In the genomic region with DNA sequence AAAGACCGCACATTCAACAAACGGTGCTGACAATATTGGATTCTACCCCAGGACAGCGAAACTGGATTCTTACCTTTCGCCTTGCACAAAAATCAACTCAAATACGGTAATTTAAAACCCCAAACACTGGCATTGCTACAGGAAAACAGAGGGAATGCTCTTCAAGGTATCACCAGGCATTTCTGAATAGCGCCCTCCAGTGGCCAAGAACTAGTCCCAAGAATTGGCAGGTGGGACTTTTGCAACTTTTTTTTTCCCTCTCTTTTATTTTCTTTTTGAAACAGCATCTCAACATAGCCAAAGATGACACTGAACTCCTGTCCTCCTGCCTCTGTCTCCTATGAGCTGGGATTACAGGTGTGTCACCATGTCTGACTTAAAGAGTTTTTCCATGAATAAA, we compare ENCODE assay signal across 9 mouse cellular contexts. TPM values are rescaled to one million over a fixed set of nuclear protein-coding genes. Genes with fewer than 3 reads are reported as not detected.
DNase-seq lines count a peak whose midpoint lies in the region; ATAC-seq and TF ChIP-seq lines count a peak whose summit lies in the region.
"Had no signal": no experiment of that assay in that cellular context is flagged by ENCODE, and none has a peak within 500 bp of the region (broad histone marks: within the 10 kb centered on the region; RNA-seq: fewer than 3 reads in every experiment).

No protein-coding gene starts in this region.

- H3K79me2 ChIP-seq in CH12.LX (replicated peaks; ENCODE audit: control insufficient read depth, extremely low read depth, insufficient read depth, poor library complexity, severe bottlenecking), result no peaks in the 10 kb centered on the region

- TF ChIP-seq RAD21 in CH12.LX (IDR thresholded peaks at IDR 0.05; ENCODE audit: low read depth, low read length), result no peak; the same call in 1 of the 2 replicates

- 52% methylated on average over 6 of the region's 6 CpGs for WGBS in kidney, adult 2 months
- WGBS in stomach, postnatal 0 days, result 50% methylated on average over 6 of the region's 6 CpGs

- peak; percentile 22; the same call in 1 of the 2 replicates for TF ChIP-seq CTCF in kidney, adult 2 months (conservative IDR thresholded peaks at IDR 0.05; ENCODE audit: insufficient read depth, insufficient read length, low read depth, low read length)
- TF ChIP-seq CTCF in CH12.LX (conservative IDR thresholded peaks at IDR 0.05 in 1 of 2, IDR thresholded peaks at IDR 0.05 in 1 of 2; ENCODE audit: low read depth in 2 of 2, low read length in 2 of 2), result peak; percentile 47 to 60
- peak; percentile 59 for TF ChIP-seq CTCF in stomach, postnatal 0 days (IDR thresholded peaks at IDR 0.05; ENCODE audit: low read depth)

- in situ Hi-C loops in CH12.LX (cut with MboI; ENCODE audit: low pct_ligation_motif_present, low pct_unique_long_range_greater_than_20kb, low sequenced_read_pairs), result no loop called here

- ATAC-seq in stomach, postnatal 0 days (ENCODE audit: low FRiP score, low TSS enrichment), result no peak
- ATAC-seq in megakaryocyte-erythroid progenitor cell, adult 5-6 weeks (replicated peaks; ENCODE audit: low FRiP score, low TSS enrichment, poor library complexity, severe bottlenecking), result no peak

- no peaks in the 10 kb centered on the region for H3K36me3 ChIP-seq in kidney, adult 2 months (ENCODE audit: control insufficient read depth, insufficient read depth, low read length)
- H3K36me3 ChIP-seq in CH12.LX (replicated peaks in 1 of 2; ENCODE audit: control insufficient read depth in 1 of 2, insufficient read depth in 1 of 2, low read length in 1 of 2), result peaks cover 0 to 6% of the 10 kb centered on the region in 2 experiments
- H3K36me3 ChIP-seq in stomach, postnatal 0 days (ENCODE audit: control insufficient read depth, insufficient read depth, low read length), result no peaks in the 10 kb centered on the region

- no peak overlapping the region for H3K4me3 ChIP-seq in kidney, adult 2 months (ENCODE audit: insufficient read depth, low read depth, low read length)
- H3K4me3 ChIP-seq in CH12.LX (replicated peaks in 1 of 3; ENCODE audit: low read depth in 2 of 3, low read length in 2 of 3, poor library complexity in 1 of 3), result no peak overlapping the region
- no peak overlapping the region for H3K4me3 ChIP-seq in stomach, postnatal 0 days (ENCODE audit: low read depth, low read length)
- H3K4me3 ChIP-seq: erythroblast, embryonic 14.5 days had no signal

- no peaks in the 10 kb centered on the region for H3K27me3 ChIP-seq in kidney, adult 2 months (replicated peaks; ENCODE audit: control insufficient read depth, insufficient read depth, low read length)
- H3K27me3 ChIP-seq in CH12.LX (replicated peaks), result no peaks in the 10 kb centered on the region
- no peaks in the 10 kb centered on the region for H3K27me3 ChIP-seq in stomach, postnatal 0 days (ENCODE audit: control insufficient read depth, insufficient read depth, low read length)

- no peaks in the 10 kb centered on the region for H3K4me1 ChIP-seq in kidney, adult 2 months (ENCODE audit: control insufficient read depth, insufficient read depth, low read length)
- peaks cover 0 to 3% of the 10 kb centered on the region in 2 experiments; a peak in 1 of 4 replicates for H3K4me1 ChIP-seq in CH12.LX (ENCODE audit: control insufficient read depth in 1 of 2, insufficient read depth in 2 of 2)
- H3K4me1 ChIP-seq in stomach, postnatal 0 days (replicated peaks; ENCODE audit: control insufficient read depth, insufficient read depth), result no peaks in the 10 kb centered on the region

- TF ChIP-seq EP300 in CH12.LX (IDR thresholded peaks at IDR 0.05; ENCODE audit: low read length), result no peak
- no peak for TF ChIP-seq EP300 in stomach, postnatal 0 days (optimal IDR thresholded peaks at IDR 0.05)

- dilution Hi-C loops in CH12.LX (cut with MboI; ENCODE audit: extremely low pct_ligation_motif_present, extremely low pct_unique_long_range_greater_than_20kb, low sequenced_read_pairs), result no loop called here

- H3K9ac ChIP-seq in CH12.LX (ENCODE audit: insufficient read depth, low read depth), result no peak overlapping the region
- H3K9ac ChIP-seq in stomach, postnatal 0 days (ENCODE audit: low read length), result no peak overlapping the region

- no peak overlapping the region for H3K4me2 ChIP-seq in CH12.LX (ENCODE audit: insufficient read depth, low read depth, poor library complexity, severe bottlenecking)
- H3K4me2 ChIP-seq in stomach, postnatal 0 days (replicated peaks; ENCODE audit: low read depth), result no peak overlapping the region

- peaks cover 2% of the 10 kb centered on the region for H3K9me3 ChIP-seq in CH12.LX (replicated peaks; ENCODE audit: low read length)
- H3K9me3 ChIP-seq in stomach, postnatal 0 days (ENCODE audit: control insufficient read depth, low read length), result no peaks in the 10 kb centered on the region

- H3K27ac ChIP-seq in kidney, adult 2 months (ENCODE audit: insufficient read depth, low read depth, low read length), result no peak overlapping the region
- no peak overlapping the region for H3K27ac ChIP-seq in CH12.LX (ENCODE audit: insufficient read depth, low read depth)
- no peak overlapping the region for H3K27ac ChIP-seq in stomach, postnatal 0 days (replicated peaks)

- TF ChIP-seq POLR2A in kidney, adult 2 months (IDR thresholded peaks at IDR 0.05; ENCODE audit: low read depth, low read length), result no peak
- TF ChIP-seq POLR2A in CH12.LX (IDR thresholded peaks at IDR 0.05; ENCODE audit: low read depth, low read length), result no peak

- DNase-seq in kidney, adult 2 months, result no peak
- DNase-seq in kidney, adult 11 months, result no peak
- DNase-seq in 3T3-L1 (ENCODE audit: low read depth, low spot score) (peak; percentile 63), CH12.LX (ENCODE audit: extremely low read depth) (peak; percentile 53)
- peak; percentile 24 for DNase-seq in c-Kit-positive CD71-positive TER-119-positive erythroid progenitor cells, embryonic 14.5 days (ENCODE audit: low spot score)
- DNase-seq in stomach, postnatal 0 days (ENCODE audit: low spot score), result peak; percentile 29
- DNase-seq in gastrocnemius, postnatal 4 days (ENCODE audit: low spot score in 2 of 2), result no peak

TF ChIP-seq in CH12.LX, 34 proteins besides CTCF, POLR2A, EP300 and RAD21:
- TF ChIP-seq ZNF384 (IDR thresholded peaks at IDR 0.05; ENCODE audit: low read depth, low read length) (peak; percentile 60), MEF2A (IDR thresholded peaks at IDR 0.05; ENCODE audit: borderline replicate concordance, low read depth, low read length) (no peak), TBP (conservative IDR thresholded peaks at IDR 0.05; ENCODE audit: low read depth, low read length) (no peak), ZC3H11A (IDR thresholded peaks at IDR 0.05; ENCODE audit: low read depth, low read length) (no peak), PAX5 (IDR thresholded peaks at IDR 0.05; ENCODE audit: low read length) (no peak)
TF ChIP-seq in CH12.LX: peak in this region for 1.

RNA-seq across cellular contexts. Expression of gene Bend6, which starts 31.9 kb away (rescaled TPM):
- 0.16 TPM in 2 replicates for polyA plus RNA-seq in kidney, adult 2 months (2012; rRNA removed)
- total RNA-seq in CH12.LX (2012; rRNA removed), result 0.50 and 1.4 TPM in 2 replicates
- total RNA-seq in CH12.LX (2014; rRNA removed), result 3.2 and 4.0 TPM in 2 replicates
- polyA plus RNA-seq in CH12.LX (2012; ENCODE audit: insufficient read length, low read depth), result 2.5 and 3.4 TPM in 2 replicates
- polyA plus RNA-seq in stomach, postnatal 0 days (2015; fragmentation: Nextera tagmentation; extraction: Ambion mirVana), result 0.86 and 0.91 TPM in 2 replicates
- total RNA-seq in megakaryocyte-erythroid progenitor cell, adult 5-6 weeks (2014; fragmentation: Nextera tagmentation), result not detected in 2 replicates
- total RNA-seq in megakaryocyte-erythroid progenitor cell, adult 5-6 weeks (2017), result not detected in 2 replicates
- 1 to 10 TPM in 1 of 2 experiments, under 1 TPM in 1; 0.83 to 1.3 TPM for total RNA-seq in gastrocnemius, postnatal 4 days (2021)
- polyA plus RNA-seq: erythroblast, embryonic 14.5 days had no signal

RNA-seq across cellular contexts. Expression of gene Dst, which starts 32.3 kb away (rescaled TPM):
- 55.8 and 56.0 TPM in 2 replicates for polyA plus RNA-seq in kidney, adult 2 months (2012; rRNA removed)
- total RNA-seq in CH12.LX (2012; rRNA removed) (15.9 and 20.5 TPM in 2 replicates), CH12.LX (2014; rRNA removed) (7.4 and 9.1 TPM in 2 replicates)
- 27.6 and 28.0 TPM in 2 replicates for polyA plus RNA-seq in CH12.LX (2012; ENCODE audit: insufficient read length, low read depth)
- 16.4 and 17.1 TPM in 2 replicates for polyA plus RNA-seq in stomach, postnatal 0 days (2015; fragmentation: Nextera tagmentation; extraction: Ambion mirVana)
- total RNA-seq in megakaryocyte-erythroid progenitor cell, adult 5-6 weeks (2014; fragmentation: Nextera tagmentation), result 2.1 and 7.9 TPM in 2 replicates
- 4.1 and 9.1 TPM in 2 replicates for total RNA-seq in megakaryocyte-erythroid progenitor cell, adult 5-6 weeks (2017)
- total RNA-seq in gastrocnemius, postnatal 4 days (2021), result 100 to 1,000 TPM; 181 to 191 TPM

Comparison
In these comparisons a context has a peak if more than half of its experiments do, and no peak if none do; other contexts are left out.
1. DNase-seq: peak in 3T3-L1 (single experiment), CH12.LX (single experiment), c-Kit-positive CD71-positive TER-119-positive erythroid progenitor cells, embryonic 14.5 days (single experiment) and stomach, postnatal 0 days (single experiment); none in kidney, adult 2 months (single experiment), kidney, adult 11 months (single experiment) and gastrocnemius, postnatal 4 days (0 of 2).
2. RNA of gene Dst, which starts 32.3 kb away (total RNA-seq): 181 to 191 TPM in gastrocnemius, postnatal 4 days; 7.4 to 20.5 TPM in CH12.LX and 2.1 to 9.1 TPM in megakaryocyte-erythroid progenitor cell, adult 5-6 weeks; every median in the first group is over 4 times any median in the second.
3. Peak in every context shown above with its lines, with median percentiles within 50 percentile points of each other: CTCF ChIP-seq.